Mouse (Mus musculus): ENCODE results near the gene Olfr1450. TPM values are rescaled to one million over a fixed set of nuclear protein-coding genes. Genes with fewer than 3 reads are reported as not detected.
"Not testable (repeated sequence)": the region's sequence is repeated elsewhere in the genome, so short reads cannot be mapped to it uniquely, and the experiment has no call there.

Gene Olfr1450
- total RNA-seq (2021), result not detected
- long read RNA-seq, experiment 1, result 0 reads
- long read RNA-seq, experiment 2, result 0 reads

- DNase-seq (ENCODE audit: low spot score in 2 of 2), result no peak
- TF ChIP-seq CTCF (conservative IDR thresholded peaks at IDR 0.05), result no peak
- Histone ChIP-seq H3K27ac (no peak within 1 kb of the TSS), H3K4me3 (no peak within 1 kb of the TSS)
Measured at GRCm38 (mm10) chr19:12949958-12950357, at the start of gene Olfr1450. TSS of gene Olfr1450 (plus strand) at chr19:12950258.

DNA sequence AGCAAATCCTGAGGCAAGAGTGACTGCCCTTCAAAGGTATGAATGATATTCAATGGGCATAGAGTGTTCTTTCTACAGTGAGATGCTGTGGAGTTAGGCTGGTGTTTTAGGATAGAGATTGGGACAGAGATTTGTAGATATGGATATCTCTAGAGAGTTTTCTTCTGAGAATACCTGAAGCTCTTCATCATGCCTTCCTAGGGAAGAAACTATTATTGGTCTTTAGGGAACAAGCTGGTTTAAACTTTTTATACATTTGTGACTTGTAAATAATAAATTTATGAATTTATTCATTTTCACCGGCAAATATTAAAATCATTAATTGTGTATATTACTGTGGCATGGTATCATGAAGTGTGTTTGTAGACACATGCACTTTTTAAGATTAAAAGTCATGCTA, 46.4 kb upstream of the Olfr1450 start, which contains the start of gene Olfr1447:
TSS of gene Olfr1447 (minus strand) at position 101 of the 400 bp plus-strand sequence.
- no peak for TF ChIP-seq CTCF (conservative IDR thresholded peaks at IDR 0.05)
- Histone ChIP-seq H3K27ac (no peak within 1 kb of the TSS), H3K4me3 (no peak within 1 kb of the TSS)
- no peak for DNase-seq (ENCODE audit: low spot score in 2 of 2)

- no peak within 1 kb of the TSS for H3K27ac ChIP-seq
- DNase-seq (ENCODE audit: low spot score in 2 of 2), result no peak
- H3K4me3 ChIP-seq, result no peak within 1 kb of the TSS
- TF ChIP-seq CTCF (conservative IDR thresholded peaks at IDR 0.05), result no peak
Measured at GRCm38 (mm10) chr19:12924319-12924718, 25.7 kb upstream of the Olfr1450 start, which contains the start of gene Olfr1448. TSS of gene Olfr1448 (minus strand) at chr19:12924419.

GRCm38 (mm10) chr19:12930540-12930939, 19.5 kb upstream of the Olfr1450 start, which contains the start of gene Olfr1449:
TSS of gene Olfr1449 (plus strand) at chr19:12930840.
- no peak for DNase-seq (ENCODE audit: low spot score in 2 of 2)
- H3K27ac ChIP-seq, result no peak within 1 kb of the TSS
- H3K4me3 ChIP-seq, result no peak within 1 kb of the TSS
- no peak for TF ChIP-seq CTCF (conservative IDR thresholded peaks at IDR 0.05)

GRCm38 (mm10) chr19:12970082-12970481, 20.0 kb downstream of the Olfr1450 start:
- H3K27ac ChIP-seq; DNase-seq (ENCODE audit: low spot score in 2 of 2); H3K4me3 ChIP-seq: not testable (repeated sequence)

DNA sequence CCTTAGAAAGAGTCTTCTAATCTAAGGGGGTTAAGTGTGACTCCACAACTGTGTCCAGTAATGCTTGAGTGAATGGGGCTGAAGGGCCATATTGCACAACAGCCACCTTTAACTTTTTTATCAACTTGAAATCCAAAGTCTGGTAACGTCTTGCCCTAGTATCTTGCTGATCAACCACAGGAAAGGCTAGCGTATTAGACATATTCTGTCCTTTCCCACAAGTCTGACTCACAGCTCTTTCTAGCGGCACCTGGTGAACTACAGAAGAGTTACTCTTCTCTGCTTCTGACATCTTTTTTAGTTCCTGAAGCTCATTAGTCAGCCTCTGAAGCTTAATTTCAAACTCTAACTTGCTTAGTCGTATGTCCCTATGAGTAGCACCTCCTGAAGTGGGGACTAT, 42.3 kb downstream of the Olfr1450 start:
- H3K4me3 ChIP-seq; H3K27ac ChIP-seq; DNase-seq (ENCODE audit: low spot score in 2 of 2): not testable (repeated sequence)

DNA sequence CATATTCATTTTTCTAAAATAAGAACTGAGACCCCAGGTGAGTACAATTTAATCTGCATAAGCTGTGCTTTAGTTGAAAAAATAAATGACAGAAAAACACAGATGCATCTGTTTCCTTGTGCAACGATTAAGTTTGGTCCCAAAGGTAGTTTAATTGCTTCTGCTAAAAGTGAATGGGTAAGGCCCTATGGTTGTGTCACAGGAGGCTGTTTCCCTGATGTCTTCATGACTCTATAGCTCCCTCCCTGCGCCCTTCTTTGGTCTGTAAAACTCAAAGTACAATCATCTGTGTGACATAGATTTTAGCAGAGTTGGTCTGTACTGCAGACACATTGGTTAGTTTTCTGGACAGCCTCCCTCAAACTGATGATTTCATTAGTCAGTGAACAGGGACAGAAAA, 44.7 kb downstream of the Olfr1450 start, which contains the start of gene Olfr1451:
TSS of gene Olfr1451 (plus strand) at position 301 of the 400 bp plus-strand sequence.
- Histone ChIP-seq H3K4me3 (no peak within 1 kb of the TSS), H3K27ac (no peak within 1 kb of the TSS)
- no peak for TF ChIP-seq CTCF (conservative IDR thresholded peaks at IDR 0.05)
- DNase-seq (ENCODE audit: low spot score in 2 of 2), result no peak

Other genes with a start within 250 kb of the Olfr1450 start
- gene Cntf, start 184.6 kb upstream of the Olfr1450 start, total RNA-seq (2021), result 1 to 10 TPM; 3.1 to 4.1 TPM
- 10 to 100 TPM; 87.6 to 94.8 TPM for gene Zfp91, start 154.1 kb upstream of the Olfr1450 start, total RNA-seq (2021)
- gene Lpxn, start 154.1 kb upstream of the Olfr1450 start, total RNA-seq (2021), result 1 to 10 TPM; 1.1 to 1.3 TPM
- gene Gm5244, start 103.6 kb upstream of the Olfr1450 start, total RNA-seq (2021), result not detected
- gene Olfr1444, start 93.0 kb upstream of the Olfr1450 start, total RNA-seq (2021), result not detected
- not detected for gene Olfr1445, start 66.4 kb upstream of the Olfr1450 start, total RNA-seq (2021)
- not detected for gene Olfr1446, start 56.7 kb upstream of the Olfr1450 start, total RNA-seq (2021)
- gene Olfr1447, start 46.5 kb upstream of the Olfr1450 start, total RNA-seq (2021), result not detected
- gene Olfr1448, start 25.8 kb upstream of the Olfr1450 start, total RNA-seq (2021), result not detected
- gene Olfr1449, start 19.4 kb upstream of the Olfr1450 start, total RNA-seq (2021), result not detected
- not detected for gene Olfr1451, start 44.8 kb downstream of the Olfr1450 start, total RNA-seq (2021)
- gene Olfr1453, start 78.1 kb downstream of the Olfr1450 start, total RNA-seq (2021), result not detected
- not detected for gene Olfr1454, start 110.4 kb downstream of the Olfr1450 start, total RNA-seq (2021)
- gene Olfr1457, start 147.6 kb downstream of the Olfr1450 start, total RNA-seq (2021), result not detected
- gene Olfr1458, start 156.5 kb downstream of the Olfr1450 start, total RNA-seq (2021), result not detected
- under 1 TPM; 0.12 to 0.26 TPM for gene Olfr1459, start 199.3 kb downstream of the Olfr1450 start, total RNA-seq (2021)
- gene Olfr1461, start 212.7 kb downstream of the Olfr1450 start, total RNA-seq (2021), result not detected
- not detected for gene Olfr1462, start 235.5 kb downstream of the Olfr1450 start, total RNA-seq (2021)

Data from layer of hippocampus, adult 2 months (tissue).